Mouse (Mus musculus) MEL (cell line): ENCODE measurements around the gene Immp2l. TPM values are rescaled to one million over a fixed set of nuclear protein-coding genes. Genes with fewer than 3 reads are reported as not detected.

Experiments used
- DNase-seq: peaks from one replicate; pipeline ENCODE4 v3.0.0; 2011; ENCODE audit warnings: low read depth, low spot score
- H3K27ac ChIP-seq: 2 replicates; pipeline ENCODE4 v1.5.1; 2012; ENCODE audit warnings: low read depth, mild to moderate bottlenecking, control low read depth, low read length, moderate library complexity; ENCODE audit not compliant: control insufficient read depth
- H3K27me3 ChIP-seq, 2 experiments: fragments of 150-350 bp in 1 of 2; sonication (generic) in 1 of 2; 2 replicates each; pipeline ENCODE4 v1.6.1; 2012; ENCODE audit warnings: low read length in 2 of 2, mild to moderate bottlenecking in 2 of 2, improper control_type of control experiment in 1 of 2, moderate library complexity in 1 of 2; ENCODE audit not compliant: insufficient read depth in 2 of 2, control insufficient read depth in 1 of 2
- H3K36me3 ChIP-seq, 2 experiments: 2 replicates each; pipeline ENCODE4 v1.6.1; 2012 to 2014; ENCODE audit warnings: low read length in 2 of 2, improper control_type of control experiment in 1 of 2, inconsistent platforms in 1 of 2, mild to moderate bottlenecking in 1 of 2; ENCODE audit not compliant: insufficient read depth in 2 of 2, control insufficient read depth in 1 of 2
- H3K4me1 ChIP-seq, 2 experiments: fragments of 150-350 bp in 1 of 2; sonication (generic) in 1 of 2; 2 replicates each; pipeline ENCODE4 v1.6.1; 2012; ENCODE audit warnings: low read length in 2 of 2, improper control_type of control experiment in 1 of 2, mild to moderate bottlenecking in 1 of 2; ENCODE audit not compliant: insufficient read depth in 2 of 2, control insufficient read depth in 1 of 2
- H3K4me3 ChIP-seq, 2 experiments: fragments of 150-350 bp in 1 of 2; sonication (generic) in 1 of 2; 2 replicates each; pipeline ENCODE4 v1.5.1; 2012; ENCODE audit warnings: low read depth in 2 of 2, low read length in 2 of 2, mild to moderate bottlenecking in 2 of 2, moderate library complexity in 2 of 2, control low read depth in 1 of 2, improper control_type of control experiment in 1 of 2; ENCODE audit not compliant: control insufficient read depth in 1 of 2, insufficient read depth in 1 of 2
- H3K79me2 ChIP-seq: 2 replicates; pipeline ENCODE4 v1.6.1; 2012; ENCODE audit warnings: mild to moderate bottlenecking, low read length, moderate library complexity; ENCODE audit not compliant: control insufficient read depth, poor library complexity, insufficient read depth
- H3K9ac ChIP-seq: 2 replicates; pipeline ENCODE4 v1.6.1; 2012; ENCODE audit warnings: low read depth, mild to moderate bottlenecking, control low read depth, low read length, moderate library complexity; ENCODE audit not compliant: control insufficient read depth, poor library complexity, severe bottlenecking
- H3K9me3 ChIP-seq: fragments of 150-350 bp; sonication (generic); replicated peaks from 2 replicates; pipeline ENCODE4 v1.6.1; 2012; ENCODE audit warnings: mild to moderate bottlenecking, low read length, improper control_type of control experiment, moderate library complexity; ENCODE audit not compliant: insufficient read depth
- BHLHE40 ChIP-seq: IDR thresholded peaks from 2 replicates; pipeline ENCODE4 v1.6.1; 2012; ENCODE audit warnings: low read depth, mild to moderate bottlenecking, inconsistent platforms, low read length, improper control_type of control experiment, borderline replicate concordance
- CHD2 ChIP-seq: IDR thresholded peaks from 2 replicates; pipeline ENCODE4 v1.6.1; 2011; ENCODE audit warnings: low read length, improper control_type of control experiment
- EP300 ChIP-seq, 2 experiments: IDR thresholded peaks; 2 replicates each; pipeline ENCODE4 v1.6.1; 2011; ENCODE audit warnings: improper control_type of control experiment in 2 of 2, low read length in 2 of 2, low read depth in 1 of 2, mild to moderate bottlenecking in 1 of 2
- GATA1 ChIP-seq: IDR thresholded peaks from 2 replicates; pipeline ENCODE4 v1.6.1; 2011; ENCODE audit warnings: low read depth, low read length, improper control_type of control experiment
- HCFC1 ChIP-seq: IDR thresholded peaks from 2 replicates; pipeline ENCODE4 v1.6.1; 2012; ENCODE audit warnings: low read depth, mild to moderate bottlenecking, inconsistent platforms, low read length, improper control_type of control experiment, moderate library complexity
- MAX ChIP-seq: IDR thresholded peaks from 2 replicates; pipeline ENCODE4 v1.6.1; 2011; ENCODE audit warnings: low read length, improper control_type of control experiment
- MEF2A ChIP-seq: IDR thresholded peaks from 2 replicates; pipeline ENCODE4 v1.6.1; 2014; ENCODE audit warnings: low read depth, mild to moderate bottlenecking, inconsistent platforms, low read length, improper control_type of control experiment; ENCODE audit not compliant: poor library complexity, insufficient replicate concordance, severe bottlenecking; ENCODE audit errors: extremely low read depth
- MXI1 ChIP-seq: IDR thresholded peaks from 2 replicates; pipeline ENCODE4 v1.6.1; 2011; ENCODE audit warnings: mild to moderate bottlenecking, low read depth, low read length, improper control_type of control experiment
- MYC ChIP-seq: IDR thresholded peaks from 2 replicates; pipeline ENCODE4 v1.6.1; 2011; ENCODE audit warnings: low read depth, mild to moderate bottlenecking, low read length, improper control_type of control experiment, moderate library complexity
- NELFE ChIP-seq: IDR thresholded peaks from 2 replicates; pipeline ENCODE4 v1.6.1; 2011; ENCODE audit warnings: low read depth, low read length, improper control_type of control experiment
- NRF1 ChIP-seq: IDR thresholded peaks from 2 replicates; pipeline ENCODE4 v1.6.1; 2014; ENCODE audit warnings: low read depth, mild to moderate bottlenecking, inconsistent platforms, low read length, improper control_type of control experiment, moderate library complexity; ENCODE audit not compliant: poor library complexity, insufficient read depth, severe bottlenecking
- RAD21 ChIP-seq: IDR thresholded peaks from 2 replicates; pipeline ENCODE4 v1.6.1; 2011; ENCODE audit warnings: mild to moderate bottlenecking, low read depth, low read length, improper control_type of control experiment
- RCOR1 ChIP-seq: IDR thresholded peaks from 2 replicates; pipeline ENCODE4 v1.6.1; 2012; ENCODE audit warnings: low read depth, mild to moderate bottlenecking, inconsistent platforms, low read length, improper control_type of control experiment
- SIN3A ChIP-seq: IDR thresholded peaks from 2 replicates; pipeline ENCODE4 v1.6.1; 2012; ENCODE audit warnings: low read length, improper control_type of control experiment, inconsistent platforms
- SMC3 ChIP-seq: IDR thresholded peaks from 2 replicates; pipeline ENCODE4 v1.6.1; 2011; ENCODE audit warnings: low read depth, low read length, improper control_type of control experiment
- TBP ChIP-seq: IDR thresholded peaks from 2 replicates; pipeline ENCODE4 v1.8.0; 2011; ENCODE audit warnings: low read depth, low read length, improper control_type of control experiment
- TCF12 ChIP-seq: IDR thresholded peaks from 2 replicates; pipeline ENCODE4 v1.6.1; 2014; ENCODE audit warnings: low read depth, mild to moderate bottlenecking, inconsistent platforms, low read length, improper control_type of control experiment, moderate library complexity
- UBTF ChIP-seq: IDR thresholded peaks from 2 replicates; pipeline ENCODE4 v1.6.1; 2012; ENCODE audit warnings: low read depth, mild to moderate bottlenecking, inconsistent platforms, low read length, improper control_type of control experiment, moderate library complexity, borderline replicate concordance; ENCODE audit not compliant: insufficient read depth
- USF1 ChIP-seq: IDR thresholded peaks from 2 replicates; pipeline ENCODE4 v1.6.1; 2014; ENCODE audit warnings: low read depth, mild to moderate bottlenecking, inconsistent platforms, low read length, improper control_type of control experiment, moderate library complexity
- polyA plus RNA-seq, 2 experiments: library from polyadenylated mRNA; stranded (reverse) in 1 of 2; unstranded in 1 of 2; fragments of >175 nt in 1 of 2; fragments of >200 nt in 1 of 2; gene quantifications; 2 replicates each; pipeline versions ENCODE4 v1.2.1 to v1.2.4; 2012; ENCODE audit warnings: low replicate concordance in 2 of 2, low read depth in 1 of 2; ENCODE audit not compliant: insufficient read length in 2 of 2, insufficient read depth in 1 of 2, missing spikeins in 1 of 2
- total RNA-seq: library from RNA; depleted of rRNA; stranded (reverse); fragments of 300-350 nt; gene quantifications from 2 replicates; pipeline ENCODE4 v1.2.3, GENCODE M21; 2012

The Immp2l gene
- total and polyA plus RNA-seq, 3 experiments, result 4.0 to 5.0 TPM; not detected in 1

- TF ChIP-seq RCOR1 (peak; percentile 64), BHLHE40 (no peak), UBTF (no peak), CHD2 (no peak), SMC3 (no peak), TCF12 (peak; percentile 78), MXI1 (no peak), MEF2A (no peak), MYC (no peak)
- TF ChIP-seq, all 39 proteins: peak for 6
Observed at GRCm38 (mm10) chr12:41119657-41120056, 95.8 kb downstream of the Immp2l start (continued).

- TF ChIP-seq USF1 (no peak), NRF1 (no peak), RAD21 (peak; percentile 7)
Observed at GRCm38 (mm10) chr12:41123207-41123606, 99.3 kb downstream of the Immp2l start.

GRCm38 (mm10) chr12:41134885-41135284 lies 111.0 kb downstream of the Immp2l start:
- Histone ChIP-seq H3K9me3 (no peaks in the 10 kb centered on the region), H3K79me2 (no peaks in the 10 kb centered on the region), H3K27ac (no peak overlapping the region), H3K4me3 (no peak overlapping the region), H3K4me1 (no peaks in the 10 kb centered on the region; a peak in 1 of 4 replicates), H3K27me3 (no peaks in the 10 kb centered on the region), H3K9ac (no peak overlapping the region), H3K36me3 (no peaks in the 10 kb centered on the region)
- no peak for DNase-seq
- no peak for TF ChIP-seq HCFC1
- no peak for TF ChIP-seq TBP
- TF ChIP-seq NELFE, result no peak
- no peak for TF ChIP-seq EP300 (IDR thresholded peaks at IDR 0.05; ENCODE audit: low read depth in 1 of 2, low read length in 2 of 2)
- no peak for TF ChIP-seq GATA1
- no peak for TF ChIP-seq SIN3A
- TF ChIP-seq MEF2A, result no peak
- TF ChIP-seq USF1, result no peak
- TF ChIP-seq MAX, result no peak
- no peak for TF ChIP-seq MYC

More at GRCm38 (mm10) chr12:41123207-41123606, 99.3 kb downstream of the Immp2l start:
- no peaks in the 10 kb centered on the region for H3K79me2 ChIP-seq
- no peaks in the 10 kb centered on the region for H3K27me3 ChIP-seq
- H3K36me3 ChIP-seq, result peaks cover 0 to 16% of the 10 kb centered on the region in 2 experiments; a peak in 2 of 4 replicates
- no peak overlapping the region for H3K9ac ChIP-seq
- no peak overlapping the region for H3K27ac ChIP-seq
- no peak for DNase-seq
- peaks cover 6 to 9% of the 10 kb centered on the region in 2 experiments for H3K4me1 ChIP-seq
- H3K9me3 ChIP-seq, result no peaks in the 10 kb centered on the region
- H3K4me3 ChIP-seq, result no peak overlapping the region
